Mouse (Mus musculus) urinary bladder, adult 2 months (tissue): ENCODE results near the gene Scn11a. TPM values are rescaled to one million over a fixed set of nuclear protein-coding genes. Genes with fewer than 3 reads are reported as not detected.

Experiments used
- DNase-seq: peaks from one replicate; pipeline ENCODE4 v3.0.0; 2022; ENCODE audit warnings: low spot score
- polyA plus RNA-seq: library from polyadenylated mRNA; depleted of rRNA; stranded (reverse); fragments of >200 nt; gene quantifications from 2 replicates; pipeline ENCODE4 v1.2.3, GENCODE M21; 2012

The Scn11a gene
- polyA plus RNA-seq, 1 experiment = 0.01 TPM

GRCm38 (mm10) chr9:119795254-119795912 lies 29.9 kb downstream of the Scn11a start:
- no peak for DNase-seq

DNA sequence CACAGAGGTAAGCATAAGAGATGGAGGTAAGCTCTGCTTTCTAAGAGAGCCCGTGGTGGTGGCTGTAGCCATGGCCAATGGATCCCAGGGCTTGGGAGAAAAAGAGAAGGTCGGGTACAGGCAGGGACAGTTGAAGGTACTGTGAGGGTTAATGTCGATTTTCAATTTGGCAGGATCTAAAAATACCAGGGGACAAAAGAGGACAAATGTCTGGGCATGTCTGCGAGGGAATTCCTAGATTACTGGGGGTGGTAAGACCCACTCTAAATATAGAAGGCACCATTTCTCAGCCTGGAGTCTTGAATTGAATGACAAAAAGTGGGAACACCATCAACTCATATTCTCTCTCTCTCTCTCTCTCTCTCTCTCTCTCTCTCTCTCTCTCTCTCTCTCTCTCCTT lies 30.8 kb downstream of the Scn11a start:
- no peak for DNase-seq

GRCm38 (mm10) chr9:119792505-119792904 lies 32.8 kb downstream of the Scn11a start:
- no peak for DNase-seq

- DNase-seq = no peak
Observed at GRCm38 (mm10) chr9:119780901-119781300, 44.4 kb downstream of the Scn11a start.

- no peak for DNase-seq
Observed at GRCm38 (mm10) chr9:119776661-119777060, 48.6 kb downstream of the Scn11a start.

- no peak for DNase-seq
Observed at GRCm38 (mm10) chr9:119768585-119768984, 56.7 kb downstream of the Scn11a start.

DNA sequence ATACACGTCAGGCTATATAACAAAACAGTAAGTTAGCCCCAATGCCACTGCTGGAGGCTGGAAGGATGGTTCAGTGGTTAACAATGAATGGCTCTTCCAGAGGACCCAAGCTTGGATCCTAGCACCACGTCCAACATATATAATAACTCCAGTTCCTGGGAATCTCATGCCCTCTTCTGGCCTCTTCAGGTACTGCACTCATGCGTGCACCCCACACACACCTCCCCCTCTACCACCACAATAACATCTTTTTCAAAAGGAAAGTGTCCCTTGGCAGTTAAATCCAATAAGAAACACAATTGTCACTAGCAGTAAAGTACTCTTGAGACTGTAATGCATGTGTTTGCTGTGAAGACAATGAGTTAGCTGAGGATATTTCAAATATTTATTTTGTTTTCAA lies 65.0 kb downstream of the Scn11a start:
- no peak for DNase-seq

DNA sequence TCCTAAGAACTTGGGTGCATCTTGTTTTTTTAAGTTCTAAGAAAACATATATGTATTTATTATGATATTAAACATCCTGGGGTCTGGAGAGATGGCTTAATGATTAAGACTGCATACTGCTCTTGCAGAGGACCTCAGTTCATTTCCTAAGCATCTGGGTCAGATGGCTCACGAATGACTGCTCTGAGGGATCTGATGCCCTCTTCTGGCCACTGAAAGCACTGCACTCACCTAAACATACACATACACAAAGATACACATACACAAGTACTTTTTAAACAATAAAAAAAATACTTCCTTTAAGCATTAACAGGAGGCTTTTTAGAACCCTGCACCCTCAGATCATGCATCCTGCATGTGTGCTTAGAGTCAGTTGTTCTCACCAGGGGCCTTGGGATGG lies 65.8 kb downstream of the Scn11a start:
- no peak for DNase-seq

- no peak for DNase-seq
Observed at GRCm38 (mm10) chr9:119751507-119751906, 73.7 kb downstream of the Scn11a start.

DNA sequence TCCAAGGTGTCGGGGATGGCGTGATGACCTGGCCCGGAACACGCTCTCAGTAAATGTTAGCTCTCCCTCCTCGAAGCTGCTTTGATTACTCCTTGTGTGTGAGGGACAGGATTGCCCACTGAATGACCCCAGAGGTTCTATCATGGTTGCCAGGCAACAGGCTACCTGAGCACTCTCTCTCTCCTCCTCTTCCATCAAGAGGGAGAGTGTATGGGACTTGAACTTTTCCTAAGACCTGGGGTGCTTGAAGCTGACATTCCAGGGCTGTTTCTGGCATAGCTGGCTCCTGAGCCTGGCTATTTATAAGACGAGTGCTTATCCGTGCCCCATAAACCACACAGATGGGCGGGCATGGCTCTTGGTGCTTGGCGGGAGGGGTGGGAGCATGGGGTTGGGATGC lies 76.1 kb downstream of the Scn11a start:
- DNase-seq = no peak

DNA sequence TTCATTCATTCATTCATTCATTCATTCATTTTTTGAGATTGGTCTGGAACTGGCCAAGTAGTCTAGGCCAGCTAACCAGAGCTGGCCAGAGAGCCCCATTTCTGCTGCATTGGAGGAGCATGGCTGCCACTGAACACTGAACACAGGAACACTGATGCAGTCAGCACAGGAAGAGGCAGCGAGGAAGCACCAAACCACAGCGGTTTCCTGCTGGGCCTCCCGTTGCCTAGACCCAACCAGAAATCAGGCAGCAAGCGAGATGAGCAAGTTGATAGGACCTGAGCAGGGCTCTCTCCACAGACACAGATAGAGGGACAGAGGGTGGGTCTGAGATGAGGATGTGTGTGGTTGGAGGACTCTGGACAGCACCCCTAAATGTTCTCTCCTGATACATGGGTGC lies 81.4 kb downstream of the Scn11a start:
- DNase-seq = no peak

GRCm38 (mm10) chr9:119743312-119743711 lies 81.9 kb downstream of the Scn11a start:
- DNase-seq = no peak

- DNase-seq = no peak
Observed at GRCm38 (mm10) chr9:119741101-119741786, 84.0 kb downstream of the Scn11a start.

DNA sequence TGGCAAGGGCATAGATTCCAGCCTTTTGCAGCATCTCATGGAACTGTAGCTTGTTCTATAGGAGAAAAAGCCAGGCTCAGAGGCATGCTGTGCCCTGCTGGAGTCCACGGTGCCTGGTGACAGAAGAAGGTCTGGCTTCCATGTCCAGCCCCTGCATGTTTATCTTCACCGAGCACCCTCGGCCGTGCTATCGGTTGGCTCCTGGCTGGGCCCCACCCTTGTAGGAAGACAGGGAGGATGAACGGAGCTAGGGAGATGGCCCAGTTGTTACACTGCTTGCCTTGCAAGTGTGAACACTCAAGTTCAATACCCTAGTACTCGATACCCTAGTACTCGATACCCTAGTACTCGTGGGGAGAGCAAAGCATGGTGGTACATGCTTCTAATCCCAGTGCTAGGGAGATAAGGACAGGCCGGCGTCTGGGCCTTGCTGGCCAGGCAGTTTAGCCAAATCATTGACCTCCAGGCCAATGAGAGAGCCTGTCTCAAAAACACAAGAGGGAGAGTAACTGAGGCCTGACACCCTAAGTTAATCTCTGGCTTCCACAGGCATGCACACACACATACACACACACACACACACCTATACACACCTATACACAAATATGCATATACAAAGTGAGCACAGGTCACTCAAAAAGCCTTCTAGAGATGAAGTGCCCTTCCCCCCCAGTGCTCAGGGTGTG lies 96.7 kb downstream of the Scn11a start:
- no peak for DNase-seq

DNA sequence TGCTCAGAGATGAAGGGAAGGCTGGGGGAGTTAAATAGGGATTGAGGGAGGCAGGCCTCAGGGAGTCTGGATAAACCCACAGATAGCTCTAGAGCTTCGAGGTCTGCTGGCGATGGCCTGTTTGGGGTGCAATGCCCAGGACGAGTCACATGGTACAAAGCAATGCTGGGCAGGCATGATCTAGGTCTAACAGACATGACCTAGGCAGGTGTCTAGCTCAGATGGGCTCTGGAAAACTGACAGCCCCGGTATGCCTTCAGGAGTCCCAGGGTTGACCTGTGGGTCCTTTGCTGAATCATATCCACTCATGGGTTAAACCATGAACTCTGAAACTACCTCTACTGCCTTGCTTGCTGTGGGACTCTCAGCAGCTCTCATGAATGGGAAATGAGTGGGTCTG lies 98.3 kb downstream of the Scn11a start:
- DNase-seq = no peak

- DNase-seq = no peak
Observed at GRCm38 (mm10) chr9:119725293-119725862, 99.9 kb downstream of the Scn11a start.

- no peak for DNase-seq
Observed at GRCm38 (mm10) chr9:119719222-119719621, 106.0 kb downstream of the Scn11a start, which contains the start of gene Scn10a. Gene Scn10a, minus strand, starts transcription at chr9:119719322.

DNA sequence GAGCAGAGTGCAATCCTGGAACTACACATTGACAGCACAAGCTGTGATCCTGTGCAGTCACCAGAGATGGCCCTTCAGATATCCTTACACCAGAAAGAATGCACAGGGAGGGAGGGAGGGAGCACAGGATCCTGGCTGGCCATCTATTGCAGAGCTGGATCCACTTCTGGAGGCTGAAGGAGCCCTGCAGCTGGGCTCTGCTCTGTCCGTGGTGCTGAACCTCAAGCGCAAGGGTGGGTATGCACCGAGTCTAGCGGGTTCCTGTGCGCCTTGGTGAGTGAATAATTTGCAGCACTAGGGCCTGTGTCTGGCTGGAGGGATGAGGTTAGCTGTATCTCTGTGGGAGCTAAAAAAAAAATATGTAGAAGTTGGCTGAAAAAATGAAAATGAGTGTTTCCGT lies 118.6 kb downstream of the Scn11a start:
- no peak for DNase-seq
